Mouse (Mus musculus) neutrophil, adult 5-6 weeks (primary cell): ENCODE measurements around the gene Nisch. TPM values are rescaled to one million over a fixed set of nuclear protein-coding genes. Genes with fewer than 3 reads are reported as not detected.

Source experiments
- total RNA-seq: library from RNA; stranded (forward); fragments of 200-1000 nt; gene quantifications from 2 replicates; pipeline ENCODE4 v1.2.3, GENCODE M21; 2017

Gene Nisch
- total RNA-seq, 1 experiment from 2014 or later: 351 TPM

Other genes starting within 250 kb of the Nisch start
- 16.0 and 22.6 TPM in 2 replicates for gene Glt8d1, start 215.5 kb downstream of the Nisch start, total RNA-seq
- gene Spcs1, start 215.3 kb downstream of the Nisch start, total RNA-seq: 52.3 and 53.5 TPM in 2 replicates
- 53.5 and 62.5 TPM in 2 replicates for gene Pbrm1, start 197.8 kb downstream of the Nisch start, total RNA-seq
- 82.4 and 84.8 TPM in 2 replicates for gene Gnl3, start 197.8 kb downstream of the Nisch start, total RNA-seq
- gene Smim4, start 88.0 kb downstream of the Nisch start, total RNA-seq: 26.9 and 39.7 TPM in 2 replicates
- gene Nt5dc2, start 85.9 kb downstream of the Nisch start, total RNA-seq: 5.2 and 5.5 TPM in 2 replicates
- gene Stab1, start 48.3 kb downstream of the Nisch start, total RNA-seq: 4.1 and 5.0 TPM in 2 replicates
- not detected in 2 replicates for gene Tnnc1, start 8.6 kb downstream of the Nisch start, total RNA-seq
- 0.37 and 0.58 TPM in 2 replicates for gene Sema3g, start 914 bp upstream of the Nisch start, total RNA-seq
- 18.7 and 19.3 TPM in 2 replicates for gene Phf7, start 34.4 kb upstream of the Nisch start, total RNA-seq
- gene Bap1, start 34.5 kb upstream of the Nisch start, total RNA-seq: 55.1 and 61.2 TPM in 2 replicates
- gene Dnah1, start 107.0 kb upstream of the Nisch start, total RNA-seq: 0.12 TPM in 2 replicates
- gene Capn7, start 119.7 kb upstream of the Nisch start, total RNA-seq: 80.2 and 86.2 TPM in 2 replicates
- gene Sh3bp5, start 219.1 kb upstream of the Nisch start, total RNA-seq: 110 and 118 TPM in 2 replicates